Mouse (Mus musculus) embryonic facial prominence, embryonic 14.5 days (tissue): Measurements from ENCODE around the gene Vps37b. TPM values are rescaled to one million over a fixed set of nuclear protein-coding genes. Genes with fewer than 3 reads are reported as not detected.

Experiments
- ATAC-seq: fragments of 200-750 bp; cut with Nextera tagmentation; 2 replicates; pipeline ENCODE4 v1.8.0; 2017; ENCODE audit warnings: low read depth, moderate number of reproducible peaks, moderate TSS enrichment
- DNase-seq: peaks from one replicate; pipeline ENCODE4 v3.0.0-alpha.2; 2015; ENCODE audit warnings: low spot score
- H3K27ac ChIP-seq: fragments of 300-500 bp; sonication (generic); replicated peaks from 2 replicates; pipeline ENCODE4 v1.5.1; 2014; ENCODE audit warnings: low read depth, mild to moderate bottlenecking, low read length, moderate library complexity
- H3K27me3 ChIP-seq: fragments of 300-500 bp; sonication (generic); replicated peaks from 2 replicates; pipeline ENCODE4 v1.6.1; 2014; ENCODE audit warnings: low read length; ENCODE audit not compliant: control insufficient read depth, insufficient read depth
- H3K36me3 ChIP-seq: fragments of 300-500 bp; sonication (generic); 2 replicates; pipeline ENCODE4 v1.6.1; 2014; ENCODE audit warnings: low read length, mixed read lengths; ENCODE audit not compliant: control insufficient read depth, insufficient read depth
- H3K4me1 ChIP-seq: fragments of 300-500 bp; sonication (generic); 2 replicates; pipeline ENCODE4 v1.6.1; 2014; ENCODE audit warnings: antibody characterized with exemption, low read length; ENCODE audit not compliant: control insufficient read depth, insufficient read depth
- H3K4me2 ChIP-seq: fragments of 300-500 bp; sonication (generic); 2 replicates; pipeline ENCODE4 v1.6.1; 2014; ENCODE audit warnings: low read depth, mild to moderate bottlenecking, low read length, moderate library complexity, mixed read lengths
- H3K4me3 ChIP-seq: fragments of 300-500 bp; sonication (generic); 2 replicates; pipeline ENCODE4 v1.5.1; 2014; ENCODE audit warnings: low read depth, mild to moderate bottlenecking, low read length
- H3K9ac ChIP-seq: fragments of 300-500 bp; sonication (generic); 2 replicates; pipeline ENCODE4 v1.6.1; 2014; ENCODE audit warnings: low read depth, mild to moderate bottlenecking, low read length, moderate library complexity, mixed read lengths
- H3K9me3 ChIP-seq: fragments of 300-500 bp; sonication (generic); 2 replicates; pipeline ENCODE4 v1.6.1; 2016; ENCODE audit warnings: low read length; ENCODE audit not compliant: control insufficient read depth
- WGBS: fragments of 180-500 bp; shearing (Covaris S2); extraction: QIAGEN DNeasy Blood & Tissue Kit; methylation state at CpG from one replicate; pipeline ENCODE4 v1.1.7; 2014; 5-methylcytosine and 5-hydroxymethylcytosine counted together
- polyA plus RNA-seq: library from polyadenylated mRNA; unstranded; fragments of >200 nt; fragmentation: Nextera tagmentation; extraction: Ambion mirVana; gene quantifications from 2 replicates; pipeline ENCODE4 v1.2.1, GENCODE M21; 2014

Vps37b gene
- polyA plus RNA-seq, 1 experiment from 2014 or later: 31.7 TPM

GRCm38 (mm10) chr5:124029220-124030035, 2.6 kb downstream of the Vps37b start:
- Histone ChIP-seq H3K4me3 (peak overlapping the region; percentile 94; the same call in 1 of the 2 replicates), H3K27ac (no peak overlapping the region), H3K9ac (0 out of 2 replicates have a peak overlapping the region, but pooled peaks have one; percentile 96), H3K4me2 (peak overlapping the region; percentile 89; the same call in 1 of the 2 replicates), H3K4me1 (peaks cover 19% of the 10 kb centered on the region), H3K36me3 (peaks cover 17% of the 10 kb centered on the region; the same call in 1 of the 2 replicates), H3K27me3 (no peaks in the 10 kb centered on the region), H3K9me3 (no peaks in the 10 kb centered on the region)
- WGBS: 80% methylated on average over 19 of the region's 19 CpGs
- ATAC-seq (no peak), DNase-seq (no peak)

- H3K9ac ChIP-seq: no peak overlapping the region
- peak; percentile 48 for DNase-seq
- no peak for ATAC-seq
- no peaks in the 10 kb centered on the region for H3K9me3 ChIP-seq
- WGBS: 65% methylated on average over 7 of the region's 7 CpGs
- H3K4me3 ChIP-seq: no peak overlapping the region
- H3K27me3 ChIP-seq: no peaks in the 10 kb centered on the region
- H3K27ac ChIP-seq: no peak overlapping the region
- peaks cover 19% of the 10 kb centered on the region for H3K4me1 ChIP-seq
- H3K4me2 ChIP-seq: no peak overlapping the region
- peaks cover 17% of the 10 kb centered on the region; the same call in 1 of the 2 replicates for H3K36me3 ChIP-seq
Measured at GRCm38 (mm10) chr5:124028680-124029079, 3.4 kb downstream of the Vps37b start.

DNA sequence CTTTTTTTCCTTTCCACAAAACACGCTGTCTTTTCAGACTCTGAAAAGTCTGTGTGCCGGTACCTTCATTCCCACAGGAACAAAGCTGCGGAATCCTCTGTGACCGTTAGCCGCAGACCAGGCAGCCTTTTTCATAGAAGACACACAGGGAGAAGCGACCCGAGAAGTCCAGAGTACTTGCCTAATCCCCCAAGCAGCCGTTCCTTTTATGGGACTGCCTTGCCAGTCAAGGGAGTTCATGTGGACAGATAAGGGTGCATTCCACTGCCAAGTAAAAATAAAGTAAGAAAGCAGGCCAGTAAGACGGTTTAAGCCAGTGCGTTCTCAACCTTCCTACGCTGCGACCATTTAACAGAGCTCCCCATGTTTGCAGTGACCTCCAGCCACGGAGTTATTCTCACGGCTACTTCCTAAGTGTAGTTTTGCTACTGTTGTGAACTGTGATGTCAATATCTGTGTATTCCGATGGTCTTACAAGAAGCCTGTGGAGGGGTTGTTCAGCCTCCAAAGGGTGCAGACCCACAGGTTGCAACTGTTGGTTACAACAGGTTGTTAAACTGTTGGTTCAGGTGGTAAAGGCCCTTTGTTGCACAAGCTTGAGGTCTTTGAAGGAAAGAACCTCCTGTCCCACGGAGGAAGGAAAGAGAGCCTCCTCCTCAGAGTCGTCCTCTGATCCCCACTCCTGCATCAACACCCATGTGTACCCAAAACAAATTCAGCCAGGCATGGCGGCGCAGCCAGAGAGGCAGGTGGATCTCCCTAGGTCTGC, 4.2 kb downstream of the Vps37b start:
- no peak overlapping the region for H3K4me3 ChIP-seq
- WGBS: 80% methylated on average over 19 of the region's 19 CpGs
- H3K9me3 ChIP-seq: no peaks in the 10 kb centered on the region
- peak overlapping the region; percentile 15; the same call in 1 of the 2 replicates for H3K4me2 ChIP-seq
- no peak for DNase-seq
- no peak overlapping the region for H3K27ac ChIP-seq
- ATAC-seq: no peak
- H3K36me3 ChIP-seq: peaks cover 17% of the 10 kb centered on the region; the same call in 1 of the 2 replicates
- H3K27me3 ChIP-seq: no peaks in the 10 kb centered on the region
- H3K9ac ChIP-seq: no peak overlapping the region
- H3K4me1 ChIP-seq: peaks cover 19% of the 10 kb centered on the region

DNA sequence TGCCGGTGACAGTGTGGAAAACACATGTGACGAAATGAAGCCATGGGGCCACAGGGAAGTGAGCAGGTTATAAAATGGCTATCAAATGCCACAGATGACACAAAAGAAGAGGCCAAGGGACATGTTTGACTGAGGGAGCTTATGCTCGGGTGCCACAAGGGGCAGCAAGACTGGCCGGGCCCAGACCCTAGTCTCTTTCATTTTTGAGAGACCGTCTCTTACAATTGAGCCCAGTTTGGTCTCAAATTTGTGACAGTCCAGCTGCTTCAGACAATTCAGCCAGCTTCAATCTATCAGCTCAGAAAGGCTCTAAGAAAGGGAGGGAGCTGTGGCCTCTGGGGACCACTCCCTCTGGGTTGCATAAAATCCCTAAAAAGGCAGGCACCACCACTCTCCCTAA, 5.5 kb downstream of the Vps37b start:
- Histone ChIP-seq H3K4me1 (peaks cover 19% of the 10 kb centered on the region), H3K36me3 (peaks cover 25% of the 10 kb centered on the region; the same call in 1 of the 2 replicates), H3K4me2 (no peak overlapping the region), H3K27ac (no peak overlapping the region), H3K9ac (0 out of 2 replicates have a peak overlapping the region, but pooled peaks have one; percentile 19), H3K27me3 (no peaks in the 10 kb centered on the region), H3K4me3 (no peak overlapping the region), H3K9me3 (no peaks in the 10 kb centered on the region)
- 82% methylated on average over 5 of the region's 5 CpGs for WGBS
- no peak for DNase-seq
- ATAC-seq: no peak

GRCm38 (mm10) chr5:124025587-124026441, 6.3 kb downstream of the Vps37b start:
- Histone ChIP-seq H3K27ac (no peak overlapping the region), H3K27me3 (no peaks in the 10 kb centered on the region), H3K4me3 (no peak overlapping the region), H3K4me2 (no peak overlapping the region), H3K9me3 (no peaks in the 10 kb centered on the region), H3K4me1 (peaks cover 18% of the 10 kb centered on the region), H3K9ac (no peak overlapping the region), H3K36me3 (peaks cover 26% of the 10 kb centered on the region; the same call in 1 of the 2 replicates)
- WGBS: 90% methylated on average over 15 of the region's 15 CpGs
- no peak for ATAC-seq
- no peak for DNase-seq

- no peak for DNase-seq
- Histone ChIP-seq H3K27me3 (no peaks in the 10 kb centered on the region), H3K9me3 (no peaks in the 10 kb centered on the region), H3K4me3 (no peak overlapping the region), H3K9ac (no peak overlapping the region), H3K4me1 (peaks cover 12% of the 10 kb centered on the region), H3K4me2 (no peak overlapping the region), H3K36me3 (peaks cover 26% of the 10 kb centered on the region; the same call in 1 of the 2 replicates), H3K27ac (0 out of 2 replicates have a peak overlapping the region, but pooled peaks have one; percentile 18)
- 69% methylated on average over 9 of the region's 9 CpGs for WGBS
- ATAC-seq: no peak
Measured at GRCm38 (mm10) chr5:124025146-124025545, 6.9 kb downstream of the Vps37b start.

GRCm38 (mm10) chr5:124024677-124025076, 7.4 kb downstream of the Vps37b start:
- peaks cover 26% of the 10 kb centered on the region; the same call in 1 of the 2 replicates for H3K36me3 ChIP-seq
- peaks cover 11% of the 10 kb centered on the region for H3K4me1 ChIP-seq
- ATAC-seq: peak; percentile 62; the same call in 1 of the 2 replicates

DNA sequence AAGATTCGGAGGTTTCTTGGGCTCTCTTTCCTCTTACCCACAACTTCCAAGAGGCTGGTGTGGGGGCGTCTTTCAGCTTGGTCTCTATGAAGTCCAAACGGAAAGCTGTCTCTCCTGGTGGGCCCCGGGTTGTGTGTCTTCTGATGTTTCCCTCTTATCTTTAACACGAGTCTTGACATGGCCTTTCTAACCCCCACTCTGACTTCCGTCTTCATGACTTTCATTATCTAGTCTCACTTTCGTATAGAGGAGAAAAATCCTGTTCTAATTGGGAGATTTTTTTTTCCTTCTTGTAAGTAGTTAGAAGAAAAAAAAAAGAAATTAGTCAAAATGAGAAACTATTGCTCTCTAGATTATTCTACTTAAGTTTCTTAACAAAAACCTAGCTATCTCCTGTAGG, 9.7 kb downstream of the Vps37b start:
- Histone ChIP-seq H3K27me3 (no peaks in the 10 kb centered on the region), H3K9ac (no peak overlapping the region), H3K4me1 (peaks cover 8% of the 10 kb centered on the region; the same call in 1 of the 2 replicates), H3K4me3 (no peak overlapping the region), H3K36me3 (peaks cover 20% of the 10 kb centered on the region; the same call in 1 of the 2 replicates), H3K9me3 (no peaks in the 10 kb centered on the region), H3K27ac (no peak overlapping the region), H3K4me2 (no peak overlapping the region)
- ATAC-seq (no peak), DNase-seq (no peak)
- 75% methylated on average over 7 of the region's 7 CpGs for WGBS

More at GRCm38 (mm10) chr5:124024677-124025076, 7.4 kb downstream of the Vps37b start:
- DNase-seq: peak; percentile 40
- no peaks in the 10 kb centered on the region for H3K27me3 ChIP-seq
- H3K9ac ChIP-seq: no peak overlapping the region
- H3K9me3 ChIP-seq: no peaks in the 10 kb centered on the region
- 0 out of 2 replicates have a peak overlapping the region, but pooled peaks have one; percentile 18 for H3K27ac ChIP-seq
- H3K4me3 ChIP-seq: no peak overlapping the region
- WGBS: 78% methylated on average over 6 of the region's 6 CpGs
- no peak overlapping the region for H3K4me2 ChIP-seq
